Mouse (Mus musculus) liver, postnatal 0 days (tissue): ENCODE data around the gene Srp72.

ENCODE experiments used
- CTCF ChIP-seq: sonication (generic); IDR thresholded peaks from 2 replicates; pipeline ENCODE4 v1.5.1; 2016; ENCODE audit warnings: antibody characterized with exemption, low read depth
- EP300 ChIP-seq: IDR thresholded peaks from 2 replicates; pipeline ENCODE4 v1.6.1; 2016; ENCODE audit warnings: antibody characterized with exemption, low read depth, mild to moderate bottlenecking

DNA sequence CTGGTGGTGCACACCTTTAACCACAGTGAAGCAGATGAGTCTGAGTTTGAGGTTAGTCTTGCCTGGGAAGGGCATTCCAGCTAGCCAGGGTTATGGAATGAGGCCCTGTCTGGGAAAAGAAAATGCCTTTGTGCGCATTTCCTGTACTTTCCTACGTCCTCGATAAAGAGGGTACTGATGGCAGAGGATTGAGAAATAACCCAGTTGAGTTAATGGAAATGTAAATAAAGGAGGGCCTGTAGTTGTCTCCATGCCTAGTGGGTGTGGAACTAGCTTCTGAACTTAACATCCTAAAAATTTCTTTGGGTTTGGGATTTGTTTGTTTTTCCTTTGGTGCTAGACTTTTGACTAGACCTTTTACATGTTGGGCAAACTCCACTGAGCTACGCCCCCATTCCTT is 19.0 kb upstream of the Srp72 start:
- TF ChIP-seq CTCF: no peak
- peak; percentile 64; the same call in 1 of the 2 replicates for TF ChIP-seq EP300
